Mouse (Mus musculus) embryonic stem cell, embryonic (primary cell): ENCODE measurements at regions not wholly inside any gene's neighbourhood (a gene's known extent, or its start where the extent isn't known, plus 50 kb on each side); places are given as distances from the start of the nearest gene placed in this dataset.

ENCODE experiments used
- CTCF ChIA-PET, 4 experiments: fragments of 300-600 bp in 2 of 4; fragments of 350-600 bp in 2 of 4; sonication (Branson Sonifier 250); formaldehyde crosslinking; loops; one replicate each; lab custom pipeline; 2022; ENCODE audit warnings: inconsistent platforms in 2 of 4; lab: Charles Lee
- POLR2A ChIA-PET, 4 experiments: fragments of 300-600 bp in 2 of 4; fragments of 350-600 bp in 2 of 4; sonication (Branson Sonifier 250); formaldehyde crosslinking; loops; one replicate each; lab custom pipeline; 2022; ENCODE audit warnings: antibody characterized with exemption in 4 of 4, inconsistent platforms in 1 of 4; lab: Charles Lee

- CTCF ChIA-PET: interaction anchor here (0.6 to 4.7 kb wide), 22 partner anchors 9 to 590 kb away, joined by 3 to 72 read pairs (median 8); no protein-coding TSS in a partner anchor
- POLR2A ChIA-PET: interaction anchor here (0.7 to 9.7 kb wide), 30 partner anchors 10 to 384 kb away, joined by 3 to 146 read pairs (median 4); partner anchors contain the start of genes Clmp (in 2 of the 4) and Hspa8 (in 1 of the 4)
Measured at GRCm38 (mm10) chr9:40617676-40618062, 52.7 kb upstream of the Gm21915 start.

DNA sequence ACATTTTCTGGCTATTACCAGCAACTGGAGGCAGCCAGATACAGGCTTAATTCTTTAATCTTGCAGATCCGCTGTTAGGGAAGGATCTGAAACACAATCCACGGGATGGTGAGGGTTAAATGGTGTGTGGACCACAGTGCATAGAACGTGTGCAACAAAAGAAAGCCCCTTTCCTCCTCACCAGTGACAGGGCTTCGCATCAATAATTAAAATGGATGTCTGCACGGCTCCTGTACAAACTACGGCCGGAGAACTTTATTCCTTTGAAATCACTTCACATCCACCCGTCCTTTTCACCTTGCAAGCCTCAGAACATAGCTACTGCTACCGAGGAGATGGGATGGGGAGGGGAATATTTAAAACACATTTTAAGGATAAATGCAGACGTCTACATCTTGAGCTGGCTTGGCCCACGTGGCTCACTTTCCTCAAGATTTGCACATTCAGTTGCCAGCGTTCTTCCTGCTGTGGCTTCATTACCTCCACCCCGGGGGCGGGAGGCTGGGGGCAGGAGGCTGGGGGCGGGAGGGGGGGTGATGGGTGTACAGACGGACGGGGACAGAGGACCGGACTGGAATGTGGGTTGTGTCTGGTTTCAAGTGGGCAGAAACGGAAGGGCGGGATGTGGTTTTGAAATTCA is 53.3 kb upstream of the Gm21915 start:
- CTCF ChIA-PET: interaction anchor here (0.5 to 4.7 kb wide), 57 partner anchors 9 to 591 kb away, joined by 3 to 72 read pairs (median 4); partner anchors contain the start of gene Clmp (in 1 of the 4)
- POLR2A ChIA-PET: interaction anchor here (0.5 to 9.7 kb wide), 45 partner anchors 9 to 383 kb away, joined by 3 to 146 read pairs (median 4); partner anchors contain the start of genes Clmp (in 2 of the 4) and Hspa8 (in 2 of the 4)

- ChIA-PET POLR2A (interaction anchor here (0.5 to 9.7 kb wide), 46 partner anchors 9 to 377 kb away, joined by 3 to 146 read pairs (median 4); partner anchors contain the start of genes Hspa8 (in 2 of the 4) and Clmp (in 1 of the 4)), CTCF (interaction anchor here (0.5 to 4.7 kb wide), 70 partner anchors 8 to 591 kb away, joined by 3 to 72 read pairs (median 4); partner anchors contain the start of gene Clmp (in 1 of the 4))
Measured at GRCm38 (mm10) chr9:40616426-40617035, 53.9 kb upstream of the Gm21915 start.

- POLR2A ChIA-PET: interaction anchor here (0.6 to 9.7 kb wide), 34 partner anchors 9 to 374 kb away, joined by 3 to 146 read pairs (median 4); partner anchors contain the start of genes Hspa8 (in 2 of the 4) and Clmp (in 1 of the 4)
- CTCF ChIA-PET: interaction anchor here (0.6 to 4.7 kb wide), 54 partner anchors 8 to 289 kb away, joined by 3 to 72 read pairs (median 4); partner anchors contain the start of gene Clmp (in 1 of the 4)
Measured at GRCm38 (mm10) chr9:40615891-40616290, 54.5 kb upstream of the Gm21915 start.

DNA sequence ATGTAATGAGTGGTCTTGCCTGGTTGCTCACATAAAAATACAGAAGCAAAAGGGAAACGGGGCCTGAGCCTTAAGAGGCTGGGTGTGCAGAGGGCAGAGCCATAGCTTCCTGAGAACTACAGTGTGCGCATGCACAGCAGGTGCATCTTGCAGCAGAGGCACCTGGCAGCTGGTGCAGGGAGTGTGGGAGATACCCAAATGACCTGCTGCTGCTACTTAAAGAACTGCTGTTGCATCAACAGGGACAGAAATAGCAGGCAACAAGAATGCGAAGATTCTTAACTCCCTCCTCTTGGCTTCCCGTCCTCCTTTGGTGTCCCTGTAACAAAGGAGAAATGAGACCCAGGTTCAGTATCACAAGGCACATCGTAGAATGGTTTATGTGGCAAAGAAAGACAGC is 56.3 kb upstream of the Gm21915 start:
- ChIA-PET POLR2A (interaction anchor here in 1 of 4 experiments (1.2 to 9.7 kb wide), 3 partner anchors 18 to 187 kb away, joined by 3 to 146 read pairs (median 3); partner anchors contain the start of gene Hspa8), CTCF (interaction anchor here in 3 of 4 experiments (0.5 to 1.8 kb wide), 5 partner anchors 14 to 198 kb away, joined by 3 to 6 read pairs (median 3); no protein-coding TSS in a partner anchor)

- POLR2A ChIA-PET: interaction anchor here in 2 of 4 experiments (0.8 to 9.7 kb wide), 4 partner anchors 19 to 188 kb away, joined by 3 to 146 read pairs (median 3); partner anchors contain the start of gene Hspa8 (in 1 of the 2)
- CTCF ChIA-PET: interaction anchor here in 2 of 4 experiments (0.5 to 1.8 kb wide), 5 partner anchors 15 to 197 kb away, joined by 3 to 6 read pairs (median 4); no protein-coding TSS in a partner anchor
Measured at GRCm38 (mm10) chr9:40613182-40613581, 57.2 kb upstream of the Gm21915 start.

DNA sequence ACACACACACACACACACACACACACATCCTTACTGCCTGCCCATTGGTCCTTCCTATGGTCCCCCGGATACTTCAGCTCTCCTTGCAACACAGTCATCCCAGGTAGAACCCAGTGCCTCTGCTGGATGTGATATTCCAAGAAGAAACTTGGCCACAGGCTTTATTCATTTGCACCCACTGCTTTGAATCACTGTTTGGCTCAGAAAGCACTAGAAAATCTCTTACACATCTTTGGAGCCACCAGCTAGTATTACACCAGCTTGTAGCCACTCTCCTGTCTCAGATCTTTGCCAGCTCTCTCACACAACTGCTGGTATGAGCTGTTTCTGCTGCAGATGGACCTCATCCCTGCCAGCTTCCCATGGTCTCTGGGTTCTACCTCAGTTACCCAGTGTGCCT is 57.7 kb upstream of the Gm21915 start:
- CTCF ChIA-PET: interaction anchor here in 2 of 4 experiments (0.6 to 1.8 kb wide), 4 partner anchors 15 to 197 kb away, joined by 4 to 6 read pairs (median 4); no protein-coding TSS in a partner anchor

DNA sequence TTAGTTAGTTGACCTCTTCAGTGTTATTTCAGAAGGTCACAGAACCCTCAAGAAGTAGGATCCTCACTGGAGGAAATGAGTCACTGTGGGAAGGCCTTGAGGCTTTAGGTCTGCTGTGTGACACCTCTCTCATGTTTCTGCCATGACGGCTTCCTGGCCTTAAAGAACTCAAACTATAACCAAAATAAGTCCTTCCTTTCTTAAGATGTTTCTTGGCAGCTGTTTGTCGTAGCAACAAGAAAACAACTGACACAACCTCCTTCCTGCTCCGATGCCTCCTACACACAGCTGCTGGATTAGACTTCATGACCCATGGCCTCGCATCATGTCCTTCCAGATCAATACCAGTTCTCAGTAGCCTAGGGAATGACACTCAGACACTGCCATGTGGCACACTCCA is 58.1 kb upstream of the Gm21915 start:
- POLR2A ChIA-PET: interaction anchor here in 1 of 4 experiments (9.7 kb wide), 1 partner anchor 20 kb away, joined by 146 read pairs; no protein-coding TSS in a partner anchor

More for the DNA sequence above, 57.7 kb upstream of the Gm21915 start:
- POLR2A ChIA-PET: interaction anchor here in 1 of 4 experiments (1.7 to 9.7 kb wide), 2 partner anchors 19 to 158 kb away, joined by 3 to 146 read pairs; no protein-coding TSS in a partner anchor

GRCm38 (mm10) chr9:40611626-40612025 is 58.8 kb upstream of the Gm21915 start:
- CTCF ChIA-PET: no interaction called here
- POLR2A ChIA-PET: interaction anchor here in 2 of 4 experiments (0.8 to 9.7 kb wide), 2 partner anchors 16 to 21 kb away, joined by 3 to 146 read pairs; no protein-coding TSS in a partner anchor

More for the DNA sequence above, 58.1 kb upstream of the Gm21915 start:
- CTCF ChIA-PET: interaction anchor here in 1 of 4 experiments (1.2 to 1.8 kb wide), 2 partner anchors 16 to 145 kb away, joined by 4 to 6 read pairs; no protein-coding TSS in a partner anchor

DNA sequence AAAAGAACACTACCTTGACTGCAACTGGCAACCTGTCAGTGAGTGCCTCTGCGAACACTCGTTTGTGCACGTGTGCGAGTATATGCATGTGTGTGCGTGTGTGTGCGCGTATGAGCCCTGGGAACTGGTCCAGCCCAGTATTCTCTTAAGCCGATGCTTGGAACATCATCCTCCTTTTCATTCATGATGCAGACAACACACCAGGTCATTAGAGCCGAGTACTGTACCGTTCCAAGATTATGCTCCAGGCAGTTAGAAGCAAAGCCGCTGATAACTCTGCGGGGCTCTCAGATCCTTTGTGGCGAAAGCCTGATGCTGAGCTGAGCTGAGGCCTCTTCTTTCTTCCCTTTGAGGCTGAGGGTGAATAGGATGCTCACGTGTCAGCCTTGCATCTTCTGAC is 61.8 kb upstream of the Gm21915 start:
- CTCF ChIA-PET: interaction anchor here in 1 of 4 experiments (2.3 kb wide), 1 partner anchor 8 kb away, joined by 5 read pairs; no protein-coding TSS in a partner anchor
- POLR2A ChIA-PET: interaction anchor here in 1 of 4 experiments (1.3 kb wide), 1 partner anchor 9 kb away, joined by 3 read pairs; no protein-coding TSS in a partner anchor

GRCm38 (mm10) chr9:40607941-40608340 is 62.5 kb upstream of the Gm21915 start:
- ChIA-PET CTCF (interaction anchor here in 3 of 4 experiments (0.5 to 2.3 kb wide), 4 partner anchors 9 to 142 kb away, joined by 3 to 5 read pairs (median 4); no protein-coding TSS in a partner anchor), POLR2A (interaction anchor here in 2 of 4 experiments (1.1 to 1.3 kb wide), 3 partner anchors 8 to 10 kb away, joined by 3 to 4 read pairs (median 3); no protein-coding TSS in a partner anchor)

DNA sequence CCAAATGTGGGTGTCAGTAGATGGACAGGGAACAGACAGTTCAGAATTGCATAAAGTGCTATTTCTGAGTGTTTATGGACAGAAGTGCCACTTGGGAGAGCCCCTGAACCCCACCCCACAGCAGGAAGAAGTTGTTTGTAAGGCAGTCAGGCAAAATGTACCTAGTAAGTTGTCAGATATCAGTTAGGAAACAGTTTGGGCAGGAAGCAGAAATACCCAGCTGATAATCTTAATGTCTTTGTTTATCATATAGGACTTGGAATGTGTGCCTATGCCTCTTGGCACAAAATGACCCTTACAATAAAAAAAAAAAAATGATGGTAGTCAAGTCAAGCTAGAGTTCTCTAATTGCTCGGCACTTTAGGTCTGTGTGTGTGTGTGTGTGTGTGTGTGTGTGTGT is 66.9 kb upstream of the Gm21915 start:
- POLR2A ChIA-PET: no interaction called here
- CTCF ChIA-PET: interaction anchor here in 1 of 4 experiments (0.8 kb wide), 1 partner anchor 13 kb away, joined by 5 read pairs; no protein-coding TSS in a partner anchor

DNA sequence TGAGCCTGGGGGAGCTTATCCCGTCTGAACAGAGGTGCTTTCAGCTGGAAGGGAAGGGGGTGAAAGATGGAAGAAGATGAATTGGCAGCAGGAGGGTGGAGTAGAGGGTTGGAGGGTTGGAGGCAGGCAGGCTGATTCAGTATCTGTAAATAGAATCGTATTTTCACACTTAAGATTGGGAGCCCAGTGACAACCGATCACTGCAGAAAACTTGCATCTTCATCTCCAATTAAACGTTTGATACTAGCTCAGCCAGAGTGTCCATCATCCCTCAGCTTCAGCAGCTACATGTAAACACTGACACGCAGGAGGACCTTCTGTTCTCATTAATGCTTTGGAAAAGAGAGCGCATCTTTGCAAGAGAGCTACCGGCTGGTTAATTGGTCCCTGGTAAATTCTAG is 67.2 kb upstream of the Gramd1b start:
- CTCF ChIA-PET: interaction anchor here in 1 of 4 experiments (0.9 kb wide), 2 partner anchors 15 to 159 kb away, joined by 3 read pairs; no protein-coding TSS in a partner anchor
- POLR2A ChIA-PET: no interaction called here

DNA sequence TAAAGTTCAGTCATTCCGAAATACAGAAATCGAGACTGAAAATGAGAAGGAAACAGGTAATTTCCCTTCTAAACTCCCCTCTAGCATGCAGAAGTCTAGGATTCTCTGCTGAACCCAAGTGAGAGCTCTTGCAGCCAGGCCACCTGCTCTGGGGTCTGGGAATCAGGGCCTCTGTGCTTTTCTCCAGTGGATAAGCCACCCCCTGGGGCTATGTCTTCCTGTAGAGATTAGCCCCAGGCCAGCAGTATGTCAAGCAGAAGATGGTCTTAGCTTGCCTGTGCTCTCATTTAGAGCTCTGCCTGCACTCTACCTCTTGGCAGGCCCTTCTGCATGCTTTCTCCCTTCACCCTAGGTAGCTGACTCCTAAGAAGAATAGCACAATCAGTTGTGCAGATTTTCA is 56.2 kb upstream of the Gramd1b start:
- ChIA-PET POLR2A (interaction anchor here in 2 of 4 experiments (0.6 to 0.9 kb wide), 2 partner anchors 172 to 336 kb away, joined by 3 to 4 read pairs; no protein-coding TSS in a partner anchor), CTCF (no interaction called here)

- CTCF ChIA-PET: no interaction called here
- POLR2A ChIA-PET: interaction anchor here in 1 of 4 experiments (0.9 kb wide), 1 partner anchor 171 kb away, joined by 3 read pairs; no protein-coding TSS in a partner anchor
Measured at GRCm38 (mm10) chr9:40586581-40586980, 55.4 kb upstream of the Gramd1b start.

GRCm38 (mm10) chr9:40583554-40583953 is 52.4 kb upstream of the Gramd1b start:
- POLR2A ChIA-PET: interaction anchor here in 2 of 4 experiments (0.6 to 1.0 kb wide), 3 partner anchors 13 to 1096 kb away, joined by 3 read pairs; no protein-coding TSS in a partner anchor
- CTCF ChIA-PET: interaction anchor here in 3 of 4 experiments (0.6 to 2.6 kb wide), 14 partner anchors 8 to 1101 kb away, joined by 3 to 8 read pairs (median 4); no protein-coding TSS in a partner anchor

GRCm38 (mm10) chr9:40581854-40582253 is 50.7 kb upstream of the Gramd1b start:
- CTCF ChIA-PET: interaction anchor here in 3 of 4 experiments (0.6 to 2.6 kb wide), 4 partner anchors 166 to 1157 kb away, joined by 3 to 8 read pairs (median 4); no protein-coding TSS in a partner anchor
- POLR2A ChIA-PET: interaction anchor here in 2 of 4 experiments (0.6 to 2.3 kb wide), 4 partner anchors 12 to 342 kb away, joined by 3 to 9 read pairs (median 3); no protein-coding TSS in a partner anchor
